Mouse (Mus musculus) kidney, embryonic 14.5 days (tissue): ENCODE results near the gene Cerk. TPM values are rescaled to one million over a fixed set of nuclear protein-coding genes. Genes with fewer than 3 reads are reported as not detected.

Source experiments
- polyA plus RNA-seq: library from polyadenylated mRNA; unstranded; fragments of >200 nt; fragmentation: Nextera tagmentation; extraction: Ambion mirVana; gene quantifications from 2 replicates; pipeline ENCODE4 v1.2.1, GENCODE M21; 2014

The Cerk gene
- polyA plus RNA-seq, 1 experiment from 2014 or later, result 14.2 TPM

Other genes with a start within 250 kb of the Cerk start
- gene Celsr1, start 152.4 kb downstream of the Cerk start, polyA plus RNA-seq, result 6.8 and 8.8 TPM in 2 replicates
- 6.5 and 9.7 TPM in 2 replicates for gene Gramd4, start 128.4 kb downstream of the Cerk start, polyA plus RNA-seq
- 6.5 and 11.1 TPM in 2 replicates for gene Tbc1d22a, start 28.3 kb upstream of the Cerk start, polyA plus RNA-seq